Mouse (Mus musculus) embryonic facial prominence, embryonic 11.5 days (tissue): ENCODE results near the gene Ttc39d. TPM values are rescaled to one million over a fixed set of nuclear protein-coding genes. Genes with fewer than 3 reads are reported as not detected.
"Not testable (repeated sequence)": the region's sequence is repeated elsewhere in the genome, so short reads cannot be mapped to it uniquely, and the experiment has no call there.

Experiments used
- ATAC-seq: fragments of 200-750 bp; cut with Nextera tagmentation; replicated peaks from 2 replicates; pipeline ENCODE4 v1.8.0; 2017; ENCODE audit warnings: low read depth; ENCODE audit not compliant: insufficient number of reproducible peaks, low FRiP score, low TSS enrichment
- DNase-seq: peaks from one replicate; pipeline ENCODE4 v3.0.0-alpha.2; 2015; ENCODE audit warnings: low spot score
- H3K27ac ChIP-seq: fragments of 300-500 bp; sonication (generic); replicated peaks from 2 replicates; pipeline ENCODE4 v1.5.1; 2014; ENCODE audit warnings: mild to moderate bottlenecking, low read depth, low read length, control low read depth
- H3K27me3 ChIP-seq: fragments of 300-500 bp; sonication (generic); 2 replicates; pipeline ENCODE4 v1.6.1; 2014; ENCODE audit warnings: mild to moderate bottlenecking, low read length, moderate library complexity, mixed read lengths; ENCODE audit not compliant: control insufficient read depth, insufficient read depth
- H3K36me3 ChIP-seq: fragments of 300-500 bp; sonication (generic); replicated peaks from 2 replicates; pipeline ENCODE4 v1.6.1; 2014; ENCODE audit warnings: low read depth, mild to moderate bottlenecking, low read length, moderate library complexity, mixed read lengths; ENCODE audit not compliant: control insufficient read depth, insufficient read depth
- H3K4me1 ChIP-seq: fragments of 300-500 bp; sonication (generic); 2 replicates; pipeline ENCODE4 v1.6.1; 2014; ENCODE audit warnings: low read length, mixed read lengths; ENCODE audit not compliant: control insufficient read depth, insufficient read depth
- H3K4me2 ChIP-seq: fragments of 300-500 bp; sonication (generic); 2 replicates; pipeline ENCODE4 v1.6.1; 2014; ENCODE audit warnings: low read depth, mild to moderate bottlenecking, control low read depth, low read length, moderate library complexity
- H3K4me3 ChIP-seq: fragments of 300-500 bp; sonication (generic); 2 replicates; pipeline ENCODE4 v1.5.1; 2014; ENCODE audit warnings: low read depth, low read length, control low read depth
- H3K9ac ChIP-seq: fragments of 300-500 bp; sonication (generic); replicated peaks from 2 replicates; pipeline ENCODE4 v1.6.1; 2014; ENCODE audit warnings: mild to moderate bottlenecking, control low read depth, low read length
- H3K9me3 ChIP-seq: fragments of 300-500 bp; sonication (generic); replicated peaks from 2 replicates; pipeline ENCODE4 v1.6.1; 2016; ENCODE audit warnings: mild to moderate bottlenecking, low read length, inconsistent platforms, mixed read lengths; ENCODE audit not compliant: control insufficient read depth
- whole genome bisulfite sequencing: fragments of 180-500 bp; shearing (Covaris S2); extraction: QIAGEN DNeasy Blood & Tissue Kit; methylation state at CpG from one replicate; pipeline ENCODE4 v1.1.7; 2014; 5-methylcytosine and 5-hydroxymethylcytosine counted together
- polyA plus RNA-seq: library from polyadenylated mRNA; unstranded; fragments of >200 nt; fragmentation: Nextera tagmentation; extraction: Ambion mirVana; gene quantifications from 2 replicates; pipeline ENCODE4 v1.2.1, GENCODE M21; 2014

Gene Ttc39d
- polyA plus RNA-seq, 1 experiment from 2014 or later, result 0.14 TPM

GRCm38 (mm10) chr17:80175386-80175739 is 31.9 kb upstream of the Ttc39d start:
- DNase-seq, result no peak
- Histone ChIP-seq H3K36me3 (no peaks in the 10 kb centered on the region), H3K27me3 (no peaks in the 10 kb centered on the region), H3K4me1 (no peaks in the 10 kb centered on the region), H3K4me3 (no peak overlapping the region), H3K27ac (no peak overlapping the region), H3K9ac (no peak overlapping the region), H3K9me3 (no peaks in the 10 kb centered on the region), H3K4me2 (no peak overlapping the region)
- ATAC-seq, result no peak
- WGBS, result 74% methylated on average over 4 of the region's 4 CpGs

GRCm38 (mm10) chr17:80175966-80176365 is 31.3 kb upstream of the Ttc39d start:
- no peaks in the 10 kb centered on the region for H3K27me3 ChIP-seq
- 94% methylated on average over 3 of the region's 3 CpGs for WGBS
- no peaks in the 10 kb centered on the region for H3K36me3 ChIP-seq
- H3K4me3 ChIP-seq, result no peak overlapping the region
- no peaks in the 10 kb centered on the region for H3K4me1 ChIP-seq
- H3K9ac ChIP-seq, result no peak overlapping the region
- H3K4me2 ChIP-seq, result no peak overlapping the region
- no peak overlapping the region for H3K27ac ChIP-seq
- ATAC-seq, result no peak
- DNase-seq, result no peak
- H3K9me3 ChIP-seq, result no peaks in the 10 kb centered on the region

DNA sequence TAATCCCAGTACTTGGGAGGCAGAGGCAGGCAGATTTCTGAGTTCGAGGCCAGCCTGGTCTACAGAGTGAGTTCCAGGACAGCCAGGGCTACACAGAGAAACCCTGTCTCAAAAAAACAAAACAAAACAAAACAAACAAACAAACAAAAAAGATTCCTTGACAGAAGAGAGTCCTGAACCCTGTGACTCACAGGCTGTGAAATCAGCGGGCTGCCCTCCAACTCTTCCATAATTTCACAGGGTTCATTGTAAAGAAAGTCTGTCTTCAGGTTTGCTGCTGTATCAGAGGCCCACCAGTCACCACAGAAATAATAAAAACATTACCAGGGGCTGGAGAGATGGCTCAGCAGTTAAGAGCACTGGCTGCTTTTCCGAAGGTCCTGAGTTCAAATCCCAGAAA is 28.4 kb upstream of the Ttc39d start:
- 94% methylated on average over 3 of the region's 3 CpGs for WGBS
- H3K27me3 ChIP-seq, H3K36me3 ChIP-seq, H3K4me3 ChIP-seq, DNase-seq, H3K9me3 ChIP-seq, H3K4me1 ChIP-seq, H3K9ac ChIP-seq, H3K27ac ChIP-seq, ATAC-seq, H3K4me2 ChIP-seq: not testable (repeated sequence)

GRCm38 (mm10) chr17:80179959-80180358 is 27.3 kb upstream of the Ttc39d start:
- no peaks in the 10 kb centered on the region for H3K36me3 ChIP-seq
- H3K9ac ChIP-seq, result no peak overlapping the region
- H3K4me2 ChIP-seq, result no peak overlapping the region
- no peak overlapping the region for H3K27ac ChIP-seq
- no peaks in the 10 kb centered on the region for H3K4me1 ChIP-seq
- H3K9me3 ChIP-seq, result no peaks in the 10 kb centered on the region
- no peaks in the 10 kb centered on the region for H3K27me3 ChIP-seq
- ATAC-seq (peak; percentile 81), DNase-seq (peak; percentile 84)
- 0% methylated on average over 6 of the region's 6 CpGs for WGBS
- H3K4me3 ChIP-seq, result no peak overlapping the region

DNA sequence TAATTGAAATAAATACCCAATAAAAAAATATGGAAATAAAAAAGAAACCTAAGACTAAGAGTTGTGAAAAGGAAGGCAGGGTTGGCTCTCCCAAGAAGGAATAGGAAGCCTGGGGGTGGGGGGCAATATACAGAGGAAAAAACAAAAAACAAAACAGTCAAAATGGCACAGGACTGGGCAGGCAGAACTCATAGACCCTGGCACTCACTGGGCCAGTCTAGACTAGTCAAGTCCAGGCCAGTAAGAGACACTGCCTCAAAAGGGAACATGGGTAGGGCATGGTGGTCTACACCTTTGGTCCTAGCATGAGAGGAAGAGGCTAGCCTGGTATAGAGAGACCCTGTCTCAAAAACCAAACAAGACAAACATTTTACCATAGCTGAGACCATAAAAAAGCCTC is 26.8 kb upstream of the Ttc39d start:
- Histone ChIP-seq H3K36me3 (no peaks in the 10 kb centered on the region), H3K4me2 (no peak overlapping the region), H3K4me1 (no peaks in the 10 kb centered on the region), H3K9ac (no peak overlapping the region), H3K27me3 (no peaks in the 10 kb centered on the region), H3K4me3 (no peak overlapping the region), H3K27ac (no peak overlapping the region), H3K9me3 (no peaks in the 10 kb centered on the region)
- ATAC-seq (no peak; the same call in 1 of the 2 replicates), DNase-seq (no peak)

- WGBS, result 86% methylated on average over 8 of the region's 10 CpGs
- Histone ChIP-seq H3K4me3 (no peak overlapping the region), H3K27me3 (no peaks in the 10 kb centered on the region), H3K36me3 (no peaks in the 10 kb centered on the region), H3K4me2 (no peak overlapping the region), H3K9ac (no peak overlapping the region), H3K9me3 (no peaks in the 10 kb centered on the region), H3K4me1 (no peaks in the 10 kb centered on the region), H3K27ac (no peak overlapping the region)
- ATAC-seq (no peak), DNase-seq (no peak)
Measured at GRCm38 (mm10) chr17:80183615-80184014, 23.6 kb upstream of the Ttc39d start.

- H3K9ac ChIP-seq, result no peak overlapping the region
- DNase-seq, result peak; percentile 69
- no peaks in the 10 kb centered on the region for H3K27me3 ChIP-seq
- no peak overlapping the region for H3K4me2 ChIP-seq
- 68% methylated on average over 5 of the region's 5 CpGs for WGBS
- no peaks in the 10 kb centered on the region for H3K36me3 ChIP-seq
- ATAC-seq, result no peak
- no peaks in the 10 kb centered on the region for H3K4me1 ChIP-seq
- H3K9me3 ChIP-seq, result no peaks in the 10 kb centered on the region
- no peak overlapping the region for H3K4me3 ChIP-seq
- no peak overlapping the region for H3K27ac ChIP-seq
Measured at GRCm38 (mm10) chr17:80193075-80193474, 14.2 kb upstream of the Ttc39d start.

GRCm38 (mm10) chr17:80199160-80199778 is 8.0 kb upstream of the Ttc39d start:
- H3K4me2 ChIP-seq, result no peak overlapping the region
- no peaks in the 10 kb centered on the region for H3K4me1 ChIP-seq
- no peak overlapping the region for H3K9ac ChIP-seq
- no peaks in the 10 kb centered on the region for H3K9me3 ChIP-seq
- H3K4me3 ChIP-seq, result no peak overlapping the region
- H3K27me3 ChIP-seq, result no peaks in the 10 kb centered on the region
- WGBS, result 83% methylated on average over 3 of the region's 3 CpGs
- DNase-seq (no peak), ATAC-seq (peak; percentile 27; the same call in 1 of the 2 replicates)
- peaks cover 7% of the 10 kb centered on the region for H3K36me3 ChIP-seq
- no peak overlapping the region for H3K27ac ChIP-seq
